Mouse (Mus musculus) left cerebral cortex, postnatal 4 days (tissue): Measurements from ENCODE around the gene Dxo. TPM values are rescaled to one million over a fixed set of nuclear protein-coding genes. Genes with fewer than 3 reads are reported as not detected.
"Not testable (repeated sequence)": the region's sequence is repeated elsewhere in the genome, so short reads cannot be mapped to it uniquely, and the experiment has no call there.

Source experiments
- DNase-seq: peaks from one replicate; pipeline ENCODE4 v3.0.0-alpha.2; 2022
- intact Hi-C: fragments of 180-260 bp; cut with DNase I; formaldehyde crosslinking; loops from one replicate; pipeline ENCODE4 v1.15.1; 2025
- total RNA-seq, 2 experiments: library from RNA; stranded (reverse); gene quantifications; 2 replicates each; pipeline ENCODE4 v1.2.3; 2021

Dxo gene
- total RNA-seq, result 10 to 100 TPM; 33.8 to 38.1 TPM

DNA sequence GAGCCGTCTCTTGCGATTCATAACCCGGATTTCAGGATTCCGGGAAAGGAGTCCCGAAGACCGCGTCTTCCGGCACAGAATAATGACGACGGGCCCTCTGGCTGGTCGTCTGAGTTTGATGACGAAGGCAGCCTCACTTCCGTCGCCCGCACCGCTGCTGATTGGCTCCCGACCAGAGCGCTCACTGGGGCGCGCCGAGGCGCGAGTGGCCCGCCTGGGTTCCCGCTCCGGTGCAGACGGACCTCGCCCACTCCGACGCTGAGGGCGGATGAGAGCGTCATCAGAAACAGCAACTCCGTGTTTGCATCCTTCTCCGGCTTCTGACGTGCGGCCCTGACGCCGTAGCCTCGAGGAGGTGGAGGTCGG is at the start of gene Dxo, which contains the start of gene Stk19:
Gene Dxo (plus strand): TSS at position 164 of the 366 bp plus-strand sequence.
Gene Stk19 (minus strand): TSS at position 90 of the 366 bp plus-strand sequence.
- peak; percentile 97 for DNase-seq
- intact Hi-C loops, result loop anchor here (5.0 kb wide), 1 partner anchor 185 kb away; no protein-coding TSS in a partner anchor

- DNase-seq, result no peak
- intact Hi-C loops, result no loop called here
Measured at GRCm38 (mm10) chr17:34795016-34795415, 41.8 kb upstream of the Dxo start.

DNA sequence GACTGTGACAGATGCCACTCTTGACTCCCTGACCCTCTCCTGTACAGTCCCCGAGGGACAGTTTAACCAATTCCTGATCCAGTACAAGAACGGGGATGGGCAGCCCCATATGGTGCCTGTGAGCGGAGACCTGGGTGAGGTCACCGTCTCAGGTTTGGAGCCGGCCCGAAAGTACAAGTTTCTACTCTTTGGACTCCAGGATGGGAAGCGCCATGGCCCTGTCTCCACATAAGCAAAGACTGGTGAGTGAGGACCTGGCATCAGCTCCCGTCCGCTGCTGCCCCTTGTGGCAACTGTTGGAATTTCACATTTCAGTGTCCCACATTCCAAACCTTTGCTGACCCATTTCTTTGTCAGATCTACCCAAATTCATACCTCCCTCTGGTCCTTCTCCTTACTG is 41.2 kb upstream of the Dxo start:
- DNase-seq, result peak; percentile 42
- intact Hi-C loops, result no loop called here

- no peak for DNase-seq
- intact Hi-C loops, result no loop called here
Measured at GRCm38 (mm10) chr17:34796311-34797140, 40.3 kb upstream of the Dxo start.

GRCm38 (mm10) chr17:34797211-34797995 is 39.4 kb upstream of the Dxo start:
- DNase-seq, intact Hi-C loops: not testable (repeated sequence)

GRCm38 (mm10) chr17:34798071-34798470 is 38.7 kb upstream of the Dxo start:
- DNase-seq, intact Hi-C loops: not testable (repeated sequence)

DNA sequence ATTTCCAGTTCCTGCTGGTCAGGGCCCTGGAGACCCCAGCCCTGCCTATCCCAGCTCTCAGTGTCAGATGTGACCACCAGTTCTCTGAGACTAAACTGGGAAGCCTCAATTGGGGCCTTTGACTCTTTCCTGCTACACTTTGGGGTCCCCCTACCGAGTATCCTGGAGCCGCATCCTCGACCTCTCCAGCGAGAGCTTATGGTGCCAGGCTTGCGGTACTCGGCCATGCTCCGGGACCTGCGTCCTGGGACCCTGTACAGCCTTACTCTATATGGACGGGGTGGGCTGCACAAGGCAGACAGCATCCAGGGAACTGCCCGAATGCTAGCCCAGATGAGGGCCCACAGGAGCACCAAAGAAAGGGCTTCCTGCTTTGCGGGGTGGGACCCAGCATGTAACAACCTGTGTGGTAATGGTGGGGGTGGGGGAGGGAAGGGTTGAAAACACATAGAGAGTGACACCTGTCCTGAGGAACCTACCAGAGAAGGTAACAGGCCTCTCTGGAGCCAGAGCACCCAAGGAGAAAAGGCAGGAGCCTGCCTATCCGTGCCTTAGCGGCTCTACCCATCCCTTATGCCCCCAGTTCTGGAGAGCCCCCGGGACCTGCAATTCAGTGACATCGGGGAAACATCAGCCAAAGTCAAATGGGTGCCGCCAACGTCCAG is 37.8 kb upstream of the Dxo start:
- intact Hi-C loops, result no loop called here
- no peak for DNase-seq

GRCm38 (mm10) chr17:34799531-34799925 is 37.3 kb upstream of the Dxo start:
- DNase-seq, result no peak
- intact Hi-C loops, result no loop called here

DNA sequence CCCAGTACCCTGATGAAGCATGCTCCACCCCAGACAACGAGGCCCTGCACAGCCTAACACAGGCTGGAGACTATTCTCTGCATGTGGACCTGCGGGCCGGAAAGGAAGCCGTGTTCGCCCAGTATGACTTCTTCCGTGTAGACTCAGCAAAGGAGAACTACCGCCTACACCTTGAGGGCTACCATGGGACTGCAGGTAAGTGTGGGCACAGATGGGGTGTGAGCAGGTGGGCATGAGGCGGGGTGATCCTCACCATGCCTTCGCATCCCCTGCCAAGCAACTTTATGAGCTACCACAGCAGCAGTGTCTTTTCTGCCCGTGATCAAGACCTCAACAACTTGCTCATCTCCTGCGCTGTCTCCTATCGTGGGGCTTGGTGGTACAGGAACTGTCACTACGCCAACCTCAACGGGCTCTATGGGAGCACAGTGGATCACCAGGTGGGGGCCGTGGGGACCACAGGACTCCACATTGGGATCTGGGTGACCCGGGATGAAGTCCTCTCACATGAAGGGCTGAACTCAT is 36.0 kb upstream of the Dxo start:
- intact Hi-C loops, result loop anchor here (5.0 kb wide), 1 partner anchor 84 kb away; no protein-coding TSS in a partner anchor
- DNase-seq, result not testable (repeated sequence)

DNA sequence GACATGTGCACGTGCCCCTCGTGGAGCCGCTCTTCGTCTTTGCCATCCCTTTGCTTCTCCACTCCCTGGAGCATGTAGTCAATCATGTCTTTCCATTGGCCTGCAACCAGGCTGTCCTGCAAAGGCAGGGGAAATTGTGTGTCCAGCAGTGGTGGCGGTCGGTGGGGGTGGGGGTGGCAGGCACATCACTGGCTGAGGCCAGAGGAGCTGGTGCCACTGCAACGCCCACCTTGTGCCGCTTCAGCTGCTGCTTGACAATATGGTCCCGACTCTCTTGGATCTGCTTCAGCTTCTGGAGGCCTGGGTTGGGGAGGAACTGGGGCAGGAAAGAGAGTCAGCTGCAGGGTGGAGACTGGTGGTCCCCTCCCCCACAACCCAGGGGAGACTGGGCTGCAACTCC is 34.1 kb upstream of the Dxo start:
- DNase-seq, result not testable (repeated sequence)
- intact Hi-C loops, result loop anchor here (5.0 kb wide), 1 partner anchor 85 kb away; no protein-coding TSS in a partner anchor

- intact Hi-C loops, result loop anchor here (5.0 kb wide), 1 partner anchor 86 kb away; no protein-coding TSS in a partner anchor
- not testable (repeated sequence) for DNase-seq
Measured at GRCm38 (mm10) chr17:34803367-34803766, 33.5 kb upstream of the Dxo start.

- intact Hi-C loops, result loop anchor here (5.0 kb wide), 1 partner anchor 87 kb away; no protein-coding TSS in a partner anchor
Measured at GRCm38 (mm10) chr17:34804301-34804700, 32.5 kb upstream of the Dxo start, which contains the start of gene Cyp21a1. Cyp21a1 (minus strand) TSS chr17:34804561.

DNA sequence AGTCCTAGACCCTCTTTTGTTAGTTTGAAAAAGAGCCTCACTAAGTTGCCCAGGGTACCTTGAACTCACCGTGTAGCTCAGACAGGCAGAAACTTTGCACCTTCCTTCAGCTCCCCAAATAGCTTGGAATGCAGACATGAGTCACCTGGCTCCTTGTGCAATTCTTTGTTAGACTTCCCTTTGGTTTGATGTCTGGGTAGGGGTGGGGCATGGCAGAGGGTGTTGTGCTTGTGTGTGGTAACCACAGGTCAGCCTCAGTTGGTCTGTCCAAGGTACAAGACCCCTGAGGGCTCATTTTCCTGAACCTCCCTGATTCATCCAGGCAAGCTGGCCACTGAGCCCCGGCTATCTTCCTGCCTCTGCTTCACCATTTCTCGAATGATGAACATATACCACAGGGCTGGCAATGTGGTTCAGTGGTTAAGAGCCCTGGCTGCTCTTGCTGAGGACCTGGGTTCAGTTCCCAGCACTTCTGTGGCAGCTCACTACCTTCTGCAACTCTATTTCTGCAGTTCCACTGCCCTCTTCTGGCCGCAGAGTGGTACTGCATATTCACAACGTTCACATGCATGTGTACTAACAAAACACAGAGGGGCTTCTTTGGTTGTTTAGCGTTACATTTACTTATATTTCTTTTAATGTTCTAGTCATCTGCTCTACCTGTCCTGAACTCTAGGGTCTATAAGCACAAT is 31.8 kb upstream of the Dxo start:
- intact Hi-C loops, result loop anchor here (5.0 kb wide), 2 partner anchors 88 to 138 kb away; no protein-coding TSS in a partner anchor
- DNase-seq, result no peak

More at GRCm38 (mm10) chr17:34804301-34804700, 32.5 kb upstream of the Dxo start, which contains the start of gene Cyp21a1:
- not testable (repeated sequence) for DNase-seq

DNA sequence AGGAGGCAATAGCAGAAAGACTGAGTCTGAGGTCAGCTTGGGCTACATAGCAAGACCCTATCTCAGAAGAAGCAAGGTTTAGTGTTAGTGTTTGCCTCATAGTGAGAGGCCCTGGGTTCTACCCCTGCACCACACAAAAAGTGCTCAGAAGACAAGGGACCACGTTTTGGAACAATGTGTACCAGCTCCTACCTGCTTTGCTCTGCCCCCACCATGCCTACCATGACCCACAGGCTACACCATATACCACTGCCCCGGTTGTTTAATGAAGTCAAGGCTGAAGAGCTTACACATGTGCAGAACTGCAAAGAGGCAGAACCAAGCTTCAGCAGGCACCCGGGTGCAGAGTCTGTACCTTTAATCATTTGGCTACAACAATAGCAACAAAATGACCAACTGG is 29.6 kb upstream of the Dxo start:
- intact Hi-C loops, result loop anchor here (5.0 kb wide), 1 partner anchor 140 kb away; no protein-coding TSS in a partner anchor
- no peak for DNase-seq

GRCm38 (mm10) chr17:34808599-34809205 is 28.1 kb upstream of the Dxo start:
- intact Hi-C loops, result loop anchor here (5.0 kb wide), 1 partner anchor 141 kb away; no protein-coding TSS in a partner anchor
- no peak for DNase-seq

DNA sequence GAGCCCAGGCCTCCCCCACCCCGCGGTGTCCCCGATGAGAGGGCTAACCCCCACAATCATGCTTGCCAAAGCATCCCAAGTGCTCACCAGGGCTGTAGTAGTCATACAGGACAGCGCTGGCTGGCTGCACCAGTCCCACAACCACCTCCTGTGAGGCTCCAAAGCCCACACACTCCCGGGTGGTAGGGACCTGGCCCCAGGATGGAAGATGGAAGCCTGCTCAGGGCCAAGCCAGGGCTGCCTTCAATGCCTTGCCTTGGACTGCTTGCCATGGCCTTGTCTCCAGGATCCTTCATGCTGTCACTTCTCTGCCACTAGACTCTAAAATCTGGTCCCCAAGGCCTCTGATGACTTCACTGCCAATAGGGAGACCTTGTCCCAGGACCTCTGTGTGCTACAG is 26.4 kb upstream of the Dxo start:
- DNase-seq, intact Hi-C loops: not testable (repeated sequence)

DNA sequence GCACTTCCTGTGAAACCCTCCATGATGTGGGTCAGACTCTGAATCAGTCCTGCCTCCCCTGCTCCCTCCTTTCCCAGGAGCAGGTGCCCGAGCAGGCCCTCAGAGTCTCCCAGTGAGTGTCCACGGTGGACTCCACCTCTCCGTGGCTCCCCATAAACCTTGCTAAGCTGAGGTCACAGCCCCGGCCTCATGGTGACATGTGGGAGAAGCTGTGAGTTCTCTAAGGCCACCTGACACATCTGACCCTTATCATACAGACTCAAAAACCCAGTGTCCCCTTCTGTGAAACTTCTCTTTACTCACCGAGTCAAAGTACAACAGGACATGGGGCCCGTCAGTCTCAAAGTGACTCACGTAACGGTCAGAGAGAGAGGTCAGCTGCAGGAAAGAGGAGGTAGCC is 26.0 kb upstream of the Dxo start:
- intact Hi-C loops, result not testable (repeated sequence)

DNA sequence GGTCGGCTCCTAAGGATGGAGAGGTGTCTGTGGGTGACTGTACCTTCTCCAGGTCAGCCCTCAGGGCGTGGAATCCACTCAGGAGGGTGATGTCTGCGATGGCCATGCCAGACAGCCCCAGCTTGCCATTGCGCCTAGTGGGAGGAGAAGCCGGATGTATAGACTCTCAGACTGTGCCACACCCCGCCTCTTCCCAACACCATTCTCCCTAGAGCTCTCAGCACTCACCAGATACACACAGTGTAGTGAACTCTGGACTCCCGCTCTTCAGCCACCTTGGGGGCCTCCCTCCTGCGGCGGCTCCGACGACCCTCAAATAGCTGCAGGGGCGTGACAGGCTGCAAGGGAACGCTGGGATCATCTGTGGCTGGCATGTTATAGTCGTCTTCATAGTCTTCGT is 25.5 kb upstream of the Dxo start:
- intact Hi-C loops, result no loop called here
- DNase-seq, result no peak

More for the DNA sequence above, 26.0 kb upstream of the Dxo start:
- not testable (repeated sequence) for DNase-seq

DNA sequence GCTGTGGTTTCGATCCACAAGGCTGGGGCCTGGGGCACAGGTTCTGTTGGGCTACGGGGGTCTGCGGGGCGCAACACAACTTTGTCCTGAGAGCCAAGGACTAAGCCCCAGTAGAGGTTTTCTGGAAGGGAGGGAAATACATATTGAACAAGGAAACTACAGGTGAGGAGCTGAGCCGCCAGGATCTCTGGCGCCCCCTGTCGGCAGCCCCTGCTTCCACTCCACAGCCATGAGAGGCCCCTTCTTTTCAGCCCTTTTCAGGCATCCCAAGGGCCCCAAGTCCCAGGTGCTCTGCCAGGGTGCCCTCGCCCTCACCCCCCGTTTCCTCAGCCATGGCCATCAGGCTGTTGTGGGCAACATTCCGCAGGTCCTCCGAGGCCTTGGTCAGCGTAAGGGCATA is 23.1 kb upstream of the Dxo start:
- intact Hi-C loops, result not testable (repeated sequence)
- DNase-seq, result peak; percentile 35
